8 mouse cellular contexts compared by ENCODE assay signal in the genomic region with DNA sequence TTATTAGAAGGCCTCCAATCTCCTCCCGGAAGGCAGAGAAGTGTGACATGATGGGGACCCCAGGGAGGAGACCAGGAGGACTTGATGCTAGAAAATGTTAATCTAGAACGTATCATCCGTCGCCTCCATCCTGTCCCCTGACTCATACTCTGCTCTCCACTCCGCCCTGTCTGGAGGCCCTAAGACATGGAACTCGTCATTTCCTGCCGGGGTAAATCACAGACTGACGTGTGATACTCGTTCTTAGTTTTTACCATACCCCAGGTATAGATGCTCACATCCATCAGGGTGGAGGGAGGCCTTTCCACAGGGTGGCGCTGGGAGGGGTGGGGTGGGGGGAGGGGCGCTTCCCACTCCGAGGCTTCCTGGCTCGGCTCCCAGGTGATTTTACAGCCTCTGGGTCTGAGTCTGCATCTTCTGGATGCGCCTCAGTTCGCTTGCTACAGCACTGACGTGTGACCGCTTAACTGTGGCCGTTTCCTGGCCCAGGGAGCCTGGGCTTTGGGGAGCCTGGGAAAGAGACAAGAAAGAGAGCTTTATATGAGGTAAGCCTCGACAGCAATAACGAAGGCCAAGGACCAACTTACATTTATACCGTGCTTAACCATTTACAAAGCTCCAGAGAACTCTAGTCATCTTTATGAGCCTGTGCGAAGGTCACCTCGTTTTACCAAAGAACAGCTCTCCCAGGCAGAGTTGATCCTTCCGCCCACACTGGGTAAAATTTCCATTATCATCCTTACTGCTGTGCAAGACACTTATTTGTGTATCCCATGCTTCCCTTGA. TPM values are rescaled to one million over a fixed set of nuclear protein-coding genes. Genes with fewer than 3 reads are reported as not detected.
A peak's percentile ranks its signal among the peaks of the same experiment; 100 is the strongest.
DNase-seq lines count a peak whose midpoint lies in the region; ATAC-seq lines count a peak whose summit lies in the region.
"Had no signal": no experiment of that assay in that cellular context is flagged by ENCODE, and none has a peak within 500 bp of the region (broad histone marks: within the 10 kb centered on the region; RNA-seq: fewer than 3 reads in every experiment).

No protein-coding gene starts in this region.

- 45% methylated on average over 24 of the region's 24 CpGs for WGBS in neural tube, embryonic 12.5 days
- 37% methylated on average over 24 of the region's 24 CpGs for WGBS in stomach, embryonic 15.5 days

- no peak overlapping the region for H3K27ac ChIP-seq in neural tube, embryonic 12.5 days
- no peak overlapping the region for H3K27ac ChIP-seq in stomach, embryonic 15.5 days
- H3K27ac ChIP-seq: macrophage had no signal

- peak overlapping the region; percentile 32; the same call in 1 of the 2 replicates for H3K4me2 ChIP-seq in neural tube, embryonic 12.5 days (replicated peaks)
- peak overlapping the region; percentile 21 for H3K4me2 ChIP-seq in stomach, embryonic 15.5 days

- no peaks in the 10 kb centered on the region for H3K9me3 ChIP-seq in neural tube, embryonic 12.5 days
- no peaks in the 10 kb centered on the region for H3K9me3 ChIP-seq in stomach, embryonic 15.5 days

- DNase-seq in neural tube, embryonic 10.5 days (ENCODE audit: extremely low spot score, low spot score), result no peak
- peak; percentile 37 to 48 for DNase-seq in heart, adult 18-20 months
- DNase-seq in kidney, adult 9 months, result peak; percentile 70
- no peak for DNase-seq in adipocyte (ENCODE audit: low spot score)
- no peak for DNase-seq in adrenal gland, adult 2 months

- H3K36me3 ChIP-seq in neural tube, embryonic 12.5 days, result no peaks in the 10 kb centered on the region
- H3K36me3 ChIP-seq in stomach, embryonic 15.5 days, result no peaks in the 10 kb centered on the region

- H3K4me1 ChIP-seq in neural tube, embryonic 12.5 days, result peaks cover 3% of the 10 kb centered on the region; the same call in 1 of the 2 replicates
- H3K4me1 ChIP-seq in stomach, embryonic 15.5 days, result 0 out of 2 replicates have a peak, but pooled peaks cover 3% of the 10 kb centered on the region

- H3K9ac ChIP-seq in neural tube, embryonic 12.5 days, result no peak overlapping the region
- no peak overlapping the region for H3K9ac ChIP-seq in stomach, embryonic 15.5 days

- ATAC-seq in neural tube, embryonic 12.5 days (ENCODE audit: low FRiP score, low read depth), result no peak
- ATAC-seq in stomach, embryonic 15.5 days (ENCODE audit: insufficient read depth, low FRiP score, low read depth), result no peak; the same call in 1 of the 2 replicates

- no peak overlapping the region for H3K4me3 ChIP-seq in neural tube, embryonic 12.5 days
- H3K4me3 ChIP-seq in stomach, embryonic 15.5 days (replicated peaks), result no peak overlapping the region

- H3K27me3 ChIP-seq in neural tube, embryonic 12.5 days (replicated peaks), result no peaks in the 10 kb centered on the region
- H3K27me3 ChIP-seq in stomach, embryonic 15.5 days (replicated peaks), result no peaks in the 10 kb centered on the region

RNA-seq across cellular contexts. Expression of a gene that starts 9.9 kb away (rescaled TPM):
- polyA plus RNA-seq in neural tube, embryonic 12.5 days (2016; fragmentation: Nextera tagmentation; extraction: Ambion mirVana), result 67.2 and 72.0 TPM in 2 replicates
- total RNA-seq in heart, adult 18-20 months (2021), result 10 to 100 TPM; 77.9 to 83.9 TPM
- 47.2 and 49.5 TPM in 2 replicates for polyA plus RNA-seq in stomach, embryonic 15.5 days (2015; fragmentation: Nextera tagmentation; extraction: Ambion mirVana)
- total RNA-seq in adrenal gland, adult 2 months (2021), result 10 to 100 TPM; 58.6 to 77.4 TPM
- 5.5 and 7.0 TPM in 2 replicates for polyA plus RNA-seq in adrenal gland, adult 2 months (2012; rRNA removed)

RNA-seq across cellular contexts. Expression of a gene that starts 36.4 kb away (rescaled TPM):
- 40.3 and 46.0 TPM in 2 replicates for polyA plus RNA-seq in neural tube, embryonic 12.5 days (2016; fragmentation: Nextera tagmentation; extraction: Ambion mirVana)
- total RNA-seq in heart, adult 18-20 months (2021), result 10 to 100 TPM; 16.7 to 23.8 TPM
- 17.6 and 19.4 TPM in 2 replicates for polyA plus RNA-seq in stomach, embryonic 15.5 days (2015; fragmentation: Nextera tagmentation; extraction: Ambion mirVana)
- total RNA-seq in adrenal gland, adult 2 months (2021), result 10 to 100 TPM; 25.3 to 47.5 TPM
- 10.9 and 12.1 TPM in 2 replicates for polyA plus RNA-seq in adrenal gland, adult 2 months (2012; rRNA removed)

Comparison
In these comparisons a context has a peak if more than half of its experiments do, and no peak if none do; other contexts are left out.
1. DNase-seq: peak in heart, adult 18-20 months (2 of 2) and kidney, adult 9 months (single experiment); none in neural tube, embryonic 10.5 days (single experiment), adipocyte (single experiment) and adrenal gland, adult 2 months (single experiment).